Mouse (Mus musculus) spleen, adult 2 months (tissue): ENCODE results near the gene Atp6ap1l.

ENCODE experiments used
- CTCF ChIP-seq: fragments of 200-500 bp; IDR thresholded peaks from 2 replicates; pipeline ENCODE4 v1.5.1; 2011; ENCODE audit warnings: mild to moderate bottlenecking, inconsistent platforms; ENCODE audit not compliant: insufficient read depth, insufficient read length, insufficient replicate concordance; ENCODE audit errors: extremely low read depth
- POLR2A ChIP-seq: fragments of 200-500 bp; IDR thresholded peaks from 2 replicates; pipeline ENCODE4 v1.6.1; 2011; ENCODE audit warnings: low read depth, low read length, inconsistent platforms

- TF ChIP-seq POLR2A = no peak
- no peak for TF ChIP-seq CTCF
These were observed 44.2 kb downstream of the Atp6ap1l start for GRCm38 (mm10) chr13:90860888-90861431.
